Mouse (Mus musculus) CH12F3 (cell line): ENCODE measurements around the gene Ceacam10.
"Not testable (repeated sequence)": the region's sequence is repeated elsewhere in the genome, so short reads cannot be mapped to it uniquely, and the experiment has no call there.

Experiments used
- in situ Hi-C: fragments of 300-500 bp; cut with MboI; formaldehyde crosslinking; loops from 2 replicates; pipeline ENCODE4 v1.14.3; 2020; ENCODE audit warnings: low sequenced_read_pairs

Ceacam10 gene

DNA sequence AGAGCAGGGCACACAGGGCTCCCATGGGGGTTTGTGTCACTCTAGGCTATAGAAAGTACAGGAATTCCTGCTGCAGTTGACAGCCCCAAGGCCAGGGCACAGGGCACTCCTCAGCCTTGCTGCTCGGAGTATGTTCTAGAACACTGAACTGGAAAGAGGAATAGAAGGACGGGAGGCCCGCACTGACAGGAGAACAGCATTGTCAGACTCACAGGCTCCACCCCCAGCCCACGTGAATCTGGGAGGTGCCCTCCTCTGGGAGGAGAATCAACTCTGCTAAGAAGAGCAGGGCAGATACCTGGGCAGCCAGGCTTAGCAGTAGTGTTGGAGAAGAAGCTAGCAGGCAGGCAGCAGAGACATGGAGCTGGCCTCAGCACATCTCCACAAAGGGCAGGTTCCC lies at the start of gene Ceacam10:
Gene Ceacam10 (plus strand): TSS at position 289 of the 400 bp plus-strand sequence.
- in situ Hi-C loops: not testable (repeated sequence)

DNA sequence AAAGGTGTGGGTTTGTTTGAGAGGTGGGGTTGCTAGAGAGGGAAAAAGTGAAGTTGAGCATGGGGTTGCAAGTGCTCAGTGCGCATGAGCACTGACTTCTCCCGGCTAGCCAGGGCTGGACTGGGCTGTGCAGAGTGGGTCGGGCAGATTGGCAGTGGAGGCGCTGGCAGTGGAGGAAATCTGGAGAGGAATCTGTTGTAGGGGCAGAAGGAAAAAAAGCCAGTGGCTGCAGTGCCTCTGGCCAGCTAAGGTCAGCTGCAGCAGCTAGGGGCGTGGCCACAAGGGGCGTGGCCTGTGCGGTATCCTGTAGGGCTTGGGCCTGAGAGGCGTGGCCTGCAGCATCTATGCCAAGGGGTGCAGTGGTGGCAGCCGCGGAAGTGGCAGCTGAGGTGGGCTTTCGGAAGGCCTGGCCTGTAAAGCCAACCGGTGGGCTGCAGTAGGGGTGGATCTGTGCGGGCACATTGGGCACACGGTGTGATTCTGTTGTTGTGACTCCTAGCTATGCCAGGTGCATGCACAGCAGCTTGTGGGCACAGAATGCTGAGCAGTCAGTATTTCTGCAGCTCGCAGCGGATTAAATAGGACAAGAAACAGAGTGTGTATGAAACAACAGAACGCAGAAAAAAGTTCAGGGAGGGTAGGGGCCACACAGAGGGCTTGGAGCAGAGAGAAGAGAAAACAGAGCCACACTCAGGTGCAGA lies 40.9 kb upstream of the Ceacam10 start:
- in situ Hi-C loops: no loop called here

DNA sequence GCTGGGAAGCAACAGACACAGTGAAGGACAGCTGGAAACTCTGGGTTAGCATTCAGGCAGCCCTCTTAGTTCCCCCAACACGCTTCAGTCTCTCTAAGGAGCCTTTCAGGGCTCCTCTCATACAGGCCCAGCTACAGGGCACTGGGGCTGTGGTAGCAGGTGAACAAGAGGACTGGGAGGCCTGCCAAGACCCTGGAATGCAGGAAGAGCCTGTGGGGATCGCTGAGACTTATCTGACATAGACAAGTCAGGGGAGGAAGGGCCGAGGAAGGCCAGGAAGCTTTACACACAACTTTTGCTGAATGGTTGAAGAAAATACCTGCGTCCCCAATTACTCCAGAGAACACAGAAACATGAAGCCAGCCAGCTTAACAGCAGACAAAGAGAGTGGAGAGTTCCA lies 26.3 kb upstream of the Ceacam10 start:
- in situ Hi-C loops: no loop called here

DNA sequence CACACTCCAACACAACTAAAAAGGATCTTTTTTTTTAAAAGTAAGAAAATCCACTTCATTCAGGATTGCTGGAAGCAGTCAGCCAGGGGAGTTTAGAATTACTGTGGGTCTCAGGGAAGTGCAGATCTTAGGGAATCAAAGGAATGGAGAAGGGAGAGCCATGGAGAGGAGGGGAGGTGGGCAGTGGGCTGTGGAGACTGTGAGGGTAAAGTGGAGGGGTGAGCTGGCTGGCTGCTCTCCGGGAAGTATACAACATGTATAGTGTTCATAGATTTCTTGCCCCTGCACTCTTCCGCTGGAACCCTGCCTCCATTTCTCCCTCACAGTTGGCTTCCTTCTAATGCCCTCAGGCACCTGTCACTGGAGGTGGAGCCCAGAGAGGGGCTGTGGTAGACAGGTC lies 25.4 kb upstream of the Ceacam10 start:
- in situ Hi-C loops: no loop called here

DNA sequence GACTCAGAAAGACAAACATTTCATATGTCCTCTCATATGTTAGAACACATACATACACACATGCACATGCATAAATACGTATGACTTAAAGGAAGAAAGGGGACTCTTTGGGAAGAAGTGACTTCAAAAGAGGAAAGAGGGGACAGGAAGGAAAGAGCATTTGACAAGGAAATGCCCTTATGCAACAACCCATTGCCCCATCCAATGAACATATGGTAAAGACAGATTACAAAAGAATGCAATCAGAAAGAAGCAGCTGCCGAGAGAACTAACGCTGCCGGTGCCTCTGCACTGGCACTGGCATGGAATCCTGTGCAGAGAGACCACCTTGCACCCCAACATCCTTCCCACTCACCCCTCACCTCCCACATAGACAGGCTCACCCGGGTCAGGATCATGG lies 23.5 kb upstream of the Ceacam10 start:
- in situ Hi-C loops: no loop called here

DNA sequence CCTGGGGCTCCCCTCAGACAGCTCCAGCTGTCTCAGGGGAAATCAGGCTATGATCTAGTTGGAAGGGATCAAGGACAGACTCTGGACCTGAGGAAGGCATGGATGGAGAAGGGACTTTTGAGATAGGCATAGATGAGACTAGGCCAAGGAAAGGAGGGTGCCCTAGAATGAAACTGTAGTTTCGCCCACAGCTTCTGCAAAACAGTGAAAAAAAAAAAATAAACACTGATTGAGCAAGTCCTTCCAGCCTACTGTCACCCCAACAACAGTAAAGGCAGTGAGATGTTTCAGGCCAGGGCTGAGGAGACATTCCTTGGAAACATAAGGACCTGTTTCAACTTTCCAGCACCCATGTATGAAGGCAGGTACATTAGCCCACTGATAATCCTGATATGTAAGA lies 18.5 kb upstream of the Ceacam10 start:
- in situ Hi-C loops: no loop called here

DNA sequence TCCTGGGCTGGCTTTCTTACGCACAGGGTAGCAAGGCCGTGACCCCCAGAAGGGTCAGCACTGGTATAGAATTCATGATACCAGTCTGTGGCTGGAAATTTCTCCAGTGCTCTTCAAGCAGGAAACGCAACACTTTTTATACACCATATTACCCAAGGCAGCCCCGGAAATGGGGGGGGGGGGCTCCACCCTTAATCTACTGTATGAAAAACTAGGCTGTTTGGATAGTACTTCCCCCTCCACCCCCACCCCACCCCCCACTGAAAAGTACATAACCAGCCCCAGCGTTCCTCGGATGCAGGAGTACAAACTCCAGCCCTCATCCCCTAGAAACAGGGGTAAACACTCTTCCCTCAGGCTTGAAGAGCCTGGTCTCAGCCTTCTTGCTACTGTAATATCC lies 16.8 kb upstream of the Ceacam10 start, which contains the start of gene Cd177:
Gene Cd177 (minus strand): TSS at position 101 of the 400 bp plus-strand sequence.
- in situ Hi-C loops: no loop called here

DNA sequence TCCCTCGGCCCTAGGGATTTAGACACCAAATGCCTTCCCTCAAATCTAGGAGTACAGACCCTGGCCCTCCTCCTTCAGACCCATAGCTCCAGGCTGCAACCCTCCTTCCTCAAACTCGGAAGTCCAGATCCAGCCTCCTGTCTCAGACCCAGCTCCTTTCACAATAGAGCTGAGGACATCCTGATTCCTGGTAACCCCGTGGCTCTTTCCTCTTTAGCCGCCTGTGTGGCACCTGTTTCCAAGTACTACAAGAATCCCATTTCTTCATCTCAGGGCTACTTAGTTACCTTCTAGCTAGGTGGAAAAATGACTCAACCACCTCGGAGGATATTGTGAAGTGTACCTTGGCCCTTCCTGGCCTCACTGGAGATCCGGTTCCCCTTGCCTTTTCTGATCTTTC lies 15.8 kb upstream of the Ceacam10 start:
- in situ Hi-C loops: no loop called here

DNA sequence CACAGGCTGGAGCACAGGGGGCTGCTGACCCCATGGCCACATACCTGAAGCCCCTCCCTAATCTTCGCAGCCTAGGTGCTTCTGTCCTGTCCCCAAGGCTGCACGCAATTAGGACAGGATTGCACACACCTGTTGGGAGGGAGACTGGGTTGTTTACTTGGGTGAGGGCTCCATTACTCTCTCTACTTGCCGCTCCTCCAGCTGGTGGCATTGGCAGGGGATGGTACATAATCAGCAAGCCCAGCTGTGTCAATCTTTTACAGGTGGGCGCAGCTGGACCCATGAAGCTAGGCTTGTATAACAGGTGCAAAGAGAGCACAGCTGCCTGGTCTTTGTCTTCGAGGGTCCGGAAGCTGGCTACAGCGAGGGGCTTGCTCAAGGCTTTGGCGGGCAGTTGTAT lies 14.4 kb upstream of the Ceacam10 start:
- in situ Hi-C loops: no loop called here

DNA sequence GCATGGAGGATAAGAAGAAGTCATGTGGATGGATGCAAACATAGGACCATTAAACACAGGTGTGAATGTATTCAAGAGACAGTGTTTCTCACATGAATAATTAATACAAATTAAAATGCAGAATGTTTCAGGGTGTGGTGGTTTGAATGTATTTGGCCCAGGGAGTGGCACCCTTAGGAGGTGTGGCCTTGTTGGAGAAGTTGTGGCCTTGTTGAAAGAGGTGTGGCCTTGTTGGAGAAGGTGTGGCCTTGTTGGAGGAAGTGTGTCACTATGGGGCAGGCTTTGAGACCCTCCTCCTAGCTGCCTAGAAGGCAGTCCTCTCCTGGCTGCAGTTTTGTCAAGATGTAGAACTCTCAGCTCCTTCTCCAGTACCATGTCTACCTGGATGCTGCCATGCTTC lies 5.6 kb upstream of the Ceacam10 start:
- in situ Hi-C loops: no loop called here

DNA sequence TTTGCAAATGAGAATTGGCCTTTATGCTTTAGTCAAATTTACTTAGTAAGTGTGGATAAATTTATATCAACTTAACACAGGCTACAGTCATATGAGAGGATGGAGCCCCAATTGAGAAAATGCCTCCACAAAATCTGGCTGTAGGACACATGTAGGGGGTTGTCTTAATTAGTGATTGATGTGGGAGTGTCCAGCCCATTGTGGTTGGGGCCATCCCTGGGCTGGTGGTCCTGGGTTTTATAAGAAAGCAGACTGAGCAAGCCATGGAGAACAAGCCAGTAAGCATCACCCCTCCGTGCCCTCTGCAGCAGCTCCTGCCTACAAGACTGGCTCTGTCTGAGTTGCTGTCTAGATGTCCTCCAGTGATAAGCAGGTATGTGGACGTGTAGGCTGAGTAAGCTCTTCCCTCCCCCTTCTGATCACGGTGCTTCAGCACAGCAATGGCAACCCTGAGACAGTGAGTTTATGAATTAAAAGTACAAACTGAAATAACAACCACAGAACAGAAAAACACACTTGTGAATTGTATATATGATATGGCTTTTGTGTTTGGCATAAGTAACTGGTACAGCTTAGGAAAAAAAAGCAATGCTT lies 3.0 kb upstream of the Ceacam10 start:
- in situ Hi-C loops: no loop called here

DNA sequence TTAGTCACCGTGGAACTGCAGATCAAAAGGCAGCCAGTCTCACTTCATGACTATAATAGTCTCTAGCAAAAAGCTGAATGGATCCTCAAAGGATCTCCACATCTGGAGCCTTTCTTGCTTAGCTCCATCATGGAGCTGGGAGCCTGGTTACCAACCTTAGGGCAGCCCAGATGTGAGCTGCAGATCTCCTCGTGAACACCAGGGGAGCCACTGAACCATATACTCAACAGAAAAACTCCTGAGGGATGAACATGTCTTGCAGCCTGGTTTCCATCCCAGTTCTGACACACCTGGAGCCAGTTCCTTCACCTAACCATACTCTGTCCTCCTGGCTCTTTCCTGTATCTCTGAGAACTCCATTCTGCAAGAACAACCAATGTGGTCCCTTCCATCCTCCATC lies 861 bp upstream of the Ceacam10 start:
- in situ Hi-C loops: no loop called here

DNA sequence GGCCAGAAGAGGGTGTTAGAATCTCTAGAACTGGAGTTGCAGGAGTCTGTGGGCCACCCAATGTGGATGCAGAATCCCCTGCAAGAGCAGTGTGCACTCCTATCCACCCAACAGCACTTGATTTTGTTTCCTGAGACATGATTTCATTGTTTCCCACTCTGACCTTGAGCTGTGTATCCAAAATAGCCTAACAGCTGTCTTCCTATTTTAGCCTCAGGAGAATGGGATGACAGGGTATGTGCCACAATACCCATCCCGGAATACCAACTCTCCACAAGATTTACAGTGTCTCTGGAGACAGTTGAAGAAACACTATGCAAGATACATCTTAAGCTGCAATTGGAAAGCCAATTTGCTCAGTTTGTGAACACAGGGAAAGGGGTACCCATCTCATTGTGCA lies 20.9 kb downstream of the Ceacam10 start:
- in situ Hi-C loops: no loop called here

DNA sequence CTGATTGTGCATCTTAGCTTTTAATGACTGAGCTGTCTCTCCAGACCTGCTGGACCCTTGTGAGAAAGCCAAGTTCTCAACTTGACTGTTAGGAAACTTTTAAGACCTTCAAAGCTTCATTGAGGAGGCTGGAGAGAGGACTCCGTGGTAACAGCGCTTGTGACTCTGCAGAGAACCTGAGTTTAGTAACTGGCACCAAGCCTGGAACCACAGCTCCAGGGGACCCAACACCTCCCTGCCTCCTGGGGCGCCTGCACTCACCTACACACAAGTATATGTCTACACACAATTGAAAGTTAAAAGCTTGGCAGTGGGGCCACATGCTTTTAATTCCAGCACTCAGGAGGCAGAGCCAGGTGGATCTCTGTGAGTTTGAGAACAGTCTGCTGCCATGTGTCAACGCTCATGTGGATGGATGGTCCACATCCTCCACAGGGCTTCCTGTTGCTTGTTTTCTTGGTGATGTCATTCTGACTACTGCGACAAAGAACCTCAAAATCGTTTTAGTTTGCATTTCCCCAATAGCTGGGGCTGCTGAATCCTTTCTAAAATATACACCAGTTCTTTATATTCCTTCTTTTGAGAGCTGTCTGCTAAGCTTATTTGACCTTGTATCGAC lies 25.3 kb downstream of the Ceacam10 start:
- in situ Hi-C loops: no loop called here

DNA sequence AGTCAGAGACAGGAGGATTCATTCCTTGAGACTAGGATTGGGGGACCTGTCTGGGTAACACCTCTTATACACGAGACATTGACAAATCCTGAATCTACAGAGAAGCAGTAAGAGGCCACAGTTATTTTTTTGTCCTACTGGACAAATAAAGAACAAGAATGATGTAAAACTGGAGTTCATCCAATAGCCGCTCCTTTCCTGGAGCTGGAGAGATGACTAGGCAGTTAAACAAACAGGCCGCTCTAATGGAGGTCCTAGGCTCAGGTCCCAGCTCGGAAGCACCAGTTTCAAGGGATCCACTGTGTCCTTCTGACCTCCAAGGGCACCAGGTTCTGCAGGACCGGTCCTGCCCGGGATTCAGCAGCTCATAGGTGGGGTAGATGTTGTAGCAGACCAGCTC lies 27.8 kb downstream of the Ceacam10 start:
- in situ Hi-C loops: no loop called here

DNA sequence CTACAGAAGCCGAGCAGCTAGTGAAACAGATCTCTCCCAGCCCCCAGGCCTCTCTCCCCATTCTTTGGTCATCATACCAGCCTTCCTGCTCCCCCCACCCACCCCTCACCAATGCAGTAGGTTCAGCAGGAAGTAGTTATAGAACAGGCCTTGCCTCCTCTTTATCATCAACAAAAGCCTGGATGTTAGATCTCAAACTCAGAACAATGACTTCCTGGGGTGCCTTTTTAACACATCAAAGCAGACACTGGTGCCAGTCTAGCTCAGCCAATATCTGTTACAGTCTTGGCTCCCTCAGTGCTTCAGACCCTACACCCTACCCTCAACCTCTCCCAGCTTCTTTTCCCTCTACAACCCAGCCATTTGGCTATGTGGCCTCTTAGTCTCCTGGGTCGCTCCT lies 32.0 kb downstream of the Ceacam10 start:
- in situ Hi-C loops: no loop called here

DNA sequence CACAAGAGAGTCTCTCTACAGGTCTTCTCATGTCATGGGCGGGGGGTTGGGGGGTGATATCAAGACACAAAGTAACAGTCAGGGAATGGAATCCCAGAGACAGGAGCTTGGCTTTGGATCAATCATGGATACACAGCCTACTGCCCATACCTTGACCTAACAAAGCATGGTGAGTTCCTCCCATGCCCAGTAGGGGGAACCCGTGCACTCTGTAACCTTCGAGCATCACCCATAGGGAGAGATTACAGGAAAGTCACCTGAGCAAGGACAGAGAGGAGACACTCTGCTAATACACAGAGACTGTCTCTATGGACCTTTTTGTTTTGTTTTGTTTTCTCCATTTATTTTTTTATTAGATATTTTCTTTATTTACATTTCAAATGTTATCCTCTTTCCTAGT lies 40.5 kb downstream of the Ceacam10 start:
- in situ Hi-C loops: no loop called here

DNA sequence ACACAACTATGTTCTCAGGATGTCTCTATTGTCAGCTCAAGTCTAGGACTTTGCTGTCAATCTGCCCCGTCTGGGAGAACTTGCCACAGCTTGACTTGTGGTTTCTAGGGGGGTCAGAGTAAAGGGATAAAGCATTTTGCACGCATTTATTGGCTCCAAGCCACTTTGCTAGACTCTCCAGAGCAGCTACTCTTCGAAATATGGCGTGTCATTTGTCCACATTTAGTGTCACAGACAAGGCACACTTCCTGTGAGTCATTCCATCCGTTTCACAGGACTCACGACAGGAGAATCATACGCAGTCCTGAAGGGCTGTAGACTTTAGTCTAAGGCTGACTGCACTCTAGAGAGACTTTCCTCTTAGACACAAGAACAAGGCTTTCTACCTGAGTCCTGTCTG lies 47.4 kb downstream of the Ceacam10 start:
- in situ Hi-C loops: no loop called here

DNA sequence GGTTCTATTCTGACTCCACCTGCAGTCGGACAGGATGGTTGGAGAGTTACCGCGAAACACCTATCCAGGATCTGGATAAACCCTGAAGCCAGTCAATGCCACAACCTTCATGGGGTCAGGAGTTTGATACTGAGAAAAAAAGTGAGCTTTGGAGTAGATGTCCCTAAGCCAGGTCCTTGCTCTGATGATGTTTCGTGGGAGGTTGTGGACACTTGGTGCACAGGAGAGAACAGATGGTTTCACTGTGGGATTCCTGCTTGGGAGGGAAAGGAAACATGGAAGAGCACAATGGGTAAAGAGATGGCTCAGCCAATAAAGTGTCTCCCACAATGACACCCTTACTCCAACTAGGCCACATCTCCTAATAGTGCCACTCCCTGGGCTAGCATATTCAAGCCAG lies 50.2 kb downstream of the Ceacam10 start:
- in situ Hi-C loops: no loop called here
